Comparison of ENCODE assay signal across 8 mouse cellular contexts in the genomic region with DNA sequence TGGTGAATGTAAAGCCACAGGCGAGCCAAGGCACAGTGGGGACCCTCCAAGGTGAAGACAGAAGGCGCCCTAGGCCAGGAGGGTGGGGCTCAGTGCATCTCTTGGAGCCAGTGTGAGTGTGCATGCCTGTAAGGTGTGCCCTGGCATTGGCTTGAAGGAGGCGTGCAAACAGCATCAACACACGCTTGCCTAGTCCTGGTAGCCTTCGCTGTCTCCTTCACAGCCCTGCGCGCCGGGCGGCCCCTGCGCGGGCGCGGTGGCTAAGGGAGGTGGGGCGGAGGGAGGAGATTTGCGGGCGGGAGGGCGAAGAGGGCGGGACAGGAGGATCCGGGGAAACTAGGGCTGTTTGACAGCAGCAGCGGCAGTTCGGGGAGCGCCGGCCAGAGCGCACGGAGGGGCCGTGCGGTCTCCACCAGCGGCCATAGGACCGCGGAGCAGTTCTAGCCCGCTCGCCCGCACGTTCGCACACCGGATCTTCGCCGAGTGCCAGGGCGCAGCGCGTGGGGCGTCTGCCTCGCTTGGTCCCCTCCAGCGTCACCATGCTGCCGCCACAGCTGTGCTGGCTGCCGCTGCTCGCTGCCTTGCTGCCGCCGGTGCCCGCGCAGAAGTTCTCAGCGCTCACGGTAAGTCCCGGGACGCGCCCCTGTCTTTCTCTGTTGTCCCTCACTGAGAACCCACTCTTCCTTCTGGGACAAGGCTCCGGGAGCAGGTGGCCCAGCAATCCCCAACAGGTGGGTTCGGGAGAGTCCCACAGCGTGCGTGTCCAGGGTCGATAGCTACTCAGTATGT. TPM values are rescaled to one million over a fixed set of nuclear protein-coding genes. Genes with fewer than 3 reads are reported as not detected.
DNase-seq lines count a peak whose midpoint lies in the region; ATAC-seq and TF ChIP-seq lines count a peak whose summit lies in the region.

TSS of gene Smoc2 (plus strand) at position 330 of the 789 bp plus-strand sequence.

- H3K4me3 ChIP-seq in hindbrain, embryonic 13.5 days = peak within 1 kb of the TSS; percentile 53
- H3K4me3 ChIP-seq in liver, embryonic 11.5 days (ENCODE audit: low read depth, low read length) = peak within 1 kb of the TSS; percentile 38
- H3K4me3 ChIP-seq in cerebellum, adult 2 months (replicated peaks; ENCODE audit: insufficient read depth, low read depth, low read length) = no peak within 1 kb of the TSS

- peak; percentile 21 for DNase-seq in Muller cell, postnatal 12 days (ENCODE audit: inconsistent ontology term)
- peak; percentile 13 for DNase-seq in adrenal gland, postnatal 25 days
- peak; percentile 6 to 41 for DNase-seq in gastrocnemius, adult 8-10 months (ENCODE audit: low spot score in 2 of 2)
- DNase-seq in liver, embryonic 11.5 days (ENCODE audit: low spot score) = peak; percentile 45
- DNase-seq in neural tube, embryonic 10.5 days (ENCODE audit: extremely low spot score, low spot score) = peak; percentile 62
- DNase-seq in natural killer cell, adult 2 months (ENCODE audit: low spot score in 2 of 2) = no peak
- DNase-seq in cerebellum, adult 2 months = no peak

- peak; percentile 84 for ATAC-seq in hindbrain, embryonic 13.5 days (ENCODE audit: low FRiP score)
- ATAC-seq in liver, embryonic 11.5 days (replicated peaks; ENCODE audit: low FRiP score) = peak; percentile 15; the same call in 1 of the 2 replicates

- H3K9me3 ChIP-seq in hindbrain, embryonic 13.5 days = no peaks in the 10 kb centered on the region
- no peaks in the 10 kb centered on the region for H3K9me3 ChIP-seq in liver, embryonic 11.5 days (ENCODE audit: control insufficient read depth, low read length)

- H3K4me2 ChIP-seq in hindbrain, embryonic 13.5 days = peak within 1 kb of the TSS; percentile 94
- peak within 1 kb of the TSS; percentile 61 for H3K4me2 ChIP-seq in liver, embryonic 11.5 days

- TF ChIP-seq CTCF in cerebellum, adult 2 months (IDR thresholded peaks at IDR 0.05; ENCODE audit: borderline replicate concordance, insufficient read depth, low read depth, low read length) = no peak

- H3K27me3 ChIP-seq in hindbrain, embryonic 13.5 days = peaks cover 76% of the 10 kb centered on the region
- H3K27me3 ChIP-seq in liver, embryonic 11.5 days (replicated peaks; ENCODE audit: control insufficient read depth, insufficient read depth, low read length) = peaks cover 48% of the 10 kb centered on the region
- peaks cover 1% of the 10 kb centered on the region; the same call in 1 of the 2 replicates for H3K27me3 ChIP-seq in cerebellum, adult 2 months (ENCODE audit: control insufficient read depth, insufficient read depth, low read length)

- no peaks in the 10 kb centered on the region for H3K36me3 ChIP-seq in hindbrain, embryonic 13.5 days
- H3K36me3 ChIP-seq in liver, embryonic 11.5 days (ENCODE audit: control insufficient read depth, insufficient read depth, low read length) = no peaks in the 10 kb centered on the region

- TF ChIP-seq POLR2A in cerebellum, adult 2 months (IDR thresholded peaks at IDR 0.05; ENCODE audit: borderline replicate concordance, insufficient read depth, low read length) = no peak

- under 1% methylated on average over 56 of the region's 61 CpGs for WGBS in hindbrain, embryonic 13.5 days
- 1% methylated on average over 53 of the region's 61 CpGs for WGBS in liver, embryonic 11.5 days
- WGBS in cerebellum, adult 2 months = under 1% methylated on average over 61 of the region's 61 CpGs

- no peak within 1 kb of the TSS for H3K27ac ChIP-seq in hindbrain, embryonic 13.5 days
- no peak within 1 kb of the TSS for H3K27ac ChIP-seq in liver, embryonic 11.5 days (ENCODE audit: low read depth, low read length)
- no peak within 1 kb of the TSS for H3K27ac ChIP-seq in cerebellum, adult 2 months (ENCODE audit: insufficient read depth, low read length)

- H3K4me1 ChIP-seq in hindbrain, embryonic 13.5 days (replicated peaks) = peaks cover 23% of the 10 kb centered on the region
- no peaks in the 10 kb centered on the region for H3K4me1 ChIP-seq in liver, embryonic 11.5 days (replicated peaks; ENCODE audit: control insufficient read depth, insufficient read depth, low read length)
- 0 out of 2 replicates have a peak, but pooled peaks cover 4% of the 10 kb centered on the region for H3K4me1 ChIP-seq in cerebellum, adult 2 months (ENCODE audit: control insufficient read depth, insufficient read depth, low read length)

- H3K9ac ChIP-seq in hindbrain, embryonic 13.5 days = peak within 1 kb of the TSS; percentile 65
- H3K9ac ChIP-seq in liver, embryonic 11.5 days (ENCODE audit: low read depth, low read length) = no peak within 1 kb of the TSS

RNA-seq across cellular contexts. Expression of gene Smoc2, which starts in this region (rescaled TPM):
- total RNA-seq in adrenal gland, postnatal 25 days (2021) = 14.5 and 14.8 TPM in 2 replicates
- total RNA-seq in gastrocnemius, adult 8-10 months (2022) = 10 to 100 TPM; 47.3 to 59.0 (median 56.1) TPM
- 4.4 and 7.0 TPM in 2 replicates for polyA plus RNA-seq in hindbrain, embryonic 13.5 days (2015; fragmentation: Nextera tagmentation; extraction: Ambion mirVana)
- 11.8 and 12.8 TPM in 2 replicates for polyA plus RNA-seq in liver, embryonic 11.5 days (2014; fragmentation: Nextera tagmentation; extraction: Ambion mirVana)
- 1.1 and 1.6 TPM in 2 replicates for polyA plus RNA-seq in cerebellum, adult 2 months (2012; rRNA removed)

Comparison
In these comparisons a context has a peak if more than half of its experiments do, and no peak if none do; other contexts are left out.
1. DNase-seq: peak in Muller cell, postnatal 12 days (single experiment), adrenal gland, postnatal 25 days (single experiment), gastrocnemius, adult 8-10 months (2 of 2), liver, embryonic 11.5 days (single experiment) and neural tube, embryonic 10.5 days (single experiment); none in natural killer cell, adult 2 months (0 of 2) and cerebellum, adult 2 months (0 of 2).